Mouse (Mus musculus) liver, embryonic 12.5 days (tissue): ENCODE measurements at regions not wholly inside any gene's neighbourhood (a gene's known extent, or its start where the extent isn't known, plus 50 kb on each side); places are given as distances from the start of the nearest gene placed in this dataset.
"Not testable (repeated sequence)": the region's sequence is repeated elsewhere in the genome, so short reads cannot be mapped to it uniquely, and the experiment has no call there.

Source experiments
- ATAC-seq: fragments of 200-750 bp; cut with Nextera tagmentation; 2 replicates; pipeline ENCODE4 v1.8.0; 2017; ENCODE audit warnings: moderate number of reproducible peaks, mild to moderate bottlenecking, moderate library complexity
- H3K27ac ChIP-seq: fragments of 300-500 bp; sonication (generic); 2 replicates; pipeline ENCODE4 v1.5.1; 2016; ENCODE audit warnings: mild to moderate bottlenecking
- H3K27me3 ChIP-seq: fragments of 300-500 bp; sonication (generic); replicated peaks from 2 replicates; pipeline ENCODE4 v1.6.1; 2016; ENCODE audit warnings: mild to moderate bottlenecking, moderate library complexity
- H3K36me3 ChIP-seq: fragments of 300-500 bp; sonication (generic); 2 replicates; pipeline ENCODE4 v1.6.1; 2016; ENCODE audit warnings: mild to moderate bottlenecking, moderate library complexity
- H3K4me1 ChIP-seq: fragments of 300-500 bp; sonication (generic); 2 replicates; pipeline ENCODE4 v1.6.1; 2016
- H3K4me2 ChIP-seq: fragments of 300-500 bp; sonication (generic); 2 replicates; pipeline ENCODE4 v1.6.1; 2016; ENCODE audit warnings: mild to moderate bottlenecking, moderate library complexity
- H3K4me3 ChIP-seq: fragments of 300-500 bp; sonication (generic); 2 replicates; pipeline ENCODE4 v1.5.1; 2016; ENCODE audit warnings: mild to moderate bottlenecking, moderate library complexity
- H3K9ac ChIP-seq: fragments of 300-500 bp; sonication (generic); 2 replicates; pipeline ENCODE4 v1.6.1; 2016; ENCODE audit warnings: mild to moderate bottlenecking, moderate library complexity
- H3K9me3 ChIP-seq: fragments of 300-500 bp; sonication (generic); replicated peaks from 2 replicates; pipeline ENCODE4 v1.6.1; 2016; ENCODE audit warnings: mild to moderate bottlenecking, moderate library complexity
- WGBS: fragments of 180-500 bp; shearing (Covaris S2); methylation state at CpG from one replicate; pipeline ENCODE4 v1.1.7; 2016; ENCODE audit not compliant: insufficient replicate concordance; 5-methylcytosine and 5-hydroxymethylcytosine counted together

- Histone ChIP-seq H3K4me1 (no peaks in the 10 kb centered on the region), H3K4me3 (no peak overlapping the region), H3K9me3 (no peaks in the 10 kb centered on the region), H3K4me2 (no peak overlapping the region), H3K27me3 (0 out of 2 replicates have a peak, but pooled peaks cover 3% of the 10 kb centered on the region), H3K36me3 (no peaks in the 10 kb centered on the region), H3K9ac (no peak overlapping the region), H3K27ac (no peak overlapping the region)
- no peak for ATAC-seq
- WGBS = 66% methylated on average over 1 of the region's 1 CpGs
Measured at GRCm38 (mm10) chr17:15241491-15241890, 135.2 kb downstream of the Dll1 start.

DNA sequence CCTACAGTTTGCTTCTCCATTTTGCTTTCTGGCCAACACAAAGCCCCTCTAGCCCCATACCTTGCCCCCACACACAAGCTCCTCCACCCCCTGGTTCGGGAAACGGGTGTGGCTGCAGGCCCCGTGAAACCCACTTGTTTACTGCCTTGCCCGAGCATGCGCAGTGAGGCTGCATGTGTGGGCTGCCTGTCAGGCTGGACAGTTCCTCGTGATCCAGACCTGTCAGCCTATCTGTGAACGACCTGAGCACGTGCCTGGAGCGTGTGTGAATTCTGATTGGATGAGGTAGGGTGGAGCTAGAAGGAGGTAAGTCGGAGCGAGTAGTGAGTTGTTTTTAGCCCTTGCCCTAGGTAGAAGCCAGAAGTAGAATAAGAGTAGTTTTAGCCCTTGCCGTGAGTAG, 136.0 kb downstream of the Dll1 start:
- H3K4me1 ChIP-seq, H3K27ac ChIP-seq, H3K36me3 ChIP-seq, H3K4me3 ChIP-seq, H3K4me2 ChIP-seq, ATAC-seq, H3K9me3 ChIP-seq, H3K27me3 ChIP-seq, H3K9ac ChIP-seq: not testable (repeated sequence)
- WGBS = 57% methylated on average over 12 of the region's 12 CpGs

DNA sequence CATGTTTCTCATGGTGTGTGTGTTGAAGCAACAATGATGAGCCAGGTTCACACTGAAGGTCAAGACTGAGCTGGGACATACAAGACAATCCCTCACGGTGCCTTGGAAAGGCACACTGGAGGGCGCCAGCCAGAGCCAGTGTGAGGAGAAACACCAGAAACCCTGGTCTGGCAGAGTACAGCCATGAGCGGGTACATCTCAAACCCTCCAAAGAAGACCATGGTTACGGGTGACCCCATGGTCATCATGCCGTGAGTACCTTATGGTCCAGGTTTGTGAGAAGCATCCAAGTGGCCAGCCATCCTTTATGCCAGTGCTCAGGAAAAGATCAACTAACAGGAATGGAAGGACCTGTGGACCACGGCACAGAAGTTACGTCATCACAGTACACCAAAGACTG, 136.7 kb downstream of the Dll1 start:
- no peak for ATAC-seq
- no peak overlapping the region for H3K4me3 ChIP-seq
- no peak overlapping the region for H3K27ac ChIP-seq
- H3K4me1 ChIP-seq = no peaks in the 10 kb centered on the region
- WGBS = 78% methylated on average over 7 of the region's 7 CpGs
- no peaks in the 10 kb centered on the region for H3K9me3 ChIP-seq
- H3K27me3 ChIP-seq = no peaks in the 10 kb centered on the region
- H3K4me2 ChIP-seq = no peak overlapping the region
- H3K36me3 ChIP-seq = no peaks in the 10 kb centered on the region
- H3K9ac ChIP-seq = no peak overlapping the region

- Histone ChIP-seq H3K4me2 (no peak overlapping the region), H3K4me3 (no peak overlapping the region), H3K27me3 (no peaks in the 10 kb centered on the region), H3K4me1 (no peaks in the 10 kb centered on the region), H3K36me3 (no peaks in the 10 kb centered on the region), H3K9me3 (no peaks in the 10 kb centered on the region), H3K9ac (no peak overlapping the region), H3K27ac (no peak overlapping the region)
- 62% methylated on average over 6 of the region's 6 CpGs for WGBS
- no peak for ATAC-seq
Measured at GRCm38 (mm10) chr17:15235041-15235440, 141.6 kb downstream of the Dll1 start.

DNA sequence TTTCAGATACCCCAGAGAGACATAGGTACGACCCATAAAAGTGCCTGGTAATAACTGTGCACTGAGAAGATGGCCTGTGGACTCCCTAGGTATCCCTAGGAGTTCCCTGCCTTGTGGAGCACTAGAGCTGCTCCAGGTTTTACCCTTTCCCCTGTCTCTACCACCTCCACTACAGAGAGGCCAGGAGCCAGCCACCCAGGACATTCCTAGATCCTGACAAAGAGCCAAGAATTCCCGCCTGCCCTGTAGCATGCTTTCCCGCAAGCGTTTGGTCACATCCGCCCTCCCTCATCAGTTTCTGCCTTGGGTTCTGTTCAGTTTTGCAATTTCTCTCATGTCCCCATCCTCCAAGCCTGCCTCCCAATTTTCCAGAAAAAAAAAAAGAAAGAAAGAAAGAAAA, 145.5 kb downstream of the Dll1 start:
- ATAC-seq = no peak
- WGBS = 48% methylated on average over 5 of the region's 5 CpGs

GRCm38 (mm10) chr17:15229159-15229558, 147.5 kb downstream of the Dll1 start:
- Histone ChIP-seq H3K9me3 (no peaks in the 10 kb centered on the region), H3K36me3 (no peaks in the 10 kb centered on the region), H3K9ac (no peak overlapping the region), H3K27ac (no peak overlapping the region), H3K4me2 (no peak overlapping the region), H3K4me3 (no peak overlapping the region), H3K27me3 (no peaks in the 10 kb centered on the region), H3K4me1 (no peaks in the 10 kb centered on the region)
- no peak for ATAC-seq
- 60% methylated on average over 6 of the region's 6 CpGs for WGBS

More for the DNA sequence above, 145.5 kb downstream of the Dll1 start:
- Histone ChIP-seq H3K4me2 (no peak overlapping the region), H3K36me3 (no peaks in the 10 kb centered on the region), H3K4me3 (no peak overlapping the region), H3K9ac (no peak overlapping the region), H3K4me1 (no peaks in the 10 kb centered on the region), H3K27ac (no peak overlapping the region), H3K9me3 (no peaks in the 10 kb centered on the region), H3K27me3 (no peaks in the 10 kb centered on the region)

DNA sequence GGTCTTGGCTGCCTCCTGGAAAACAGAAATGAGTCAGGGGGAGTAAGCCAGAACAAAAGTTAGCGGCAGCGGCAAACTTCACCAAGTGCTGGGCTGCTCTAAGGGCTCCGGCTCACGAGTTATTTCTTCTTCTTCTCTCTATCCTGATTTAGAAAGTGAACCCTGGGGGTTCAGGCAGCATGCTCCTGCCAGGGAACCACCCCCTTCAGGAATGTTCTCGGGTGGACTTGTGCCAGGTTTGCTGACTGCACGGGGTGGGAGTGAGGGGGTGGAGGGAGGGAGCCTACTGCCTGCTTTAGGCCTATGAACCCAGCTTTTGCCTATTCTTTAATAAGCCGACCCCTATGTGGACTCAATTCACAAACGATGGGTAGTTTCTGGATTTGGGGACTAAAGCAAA, 148.6 kb downstream of the Dll1 start:
- Histone ChIP-seq H3K9me3 (no peaks in the 10 kb centered on the region), H3K27ac (no peak overlapping the region), H3K36me3 (no peaks in the 10 kb centered on the region), H3K4me1 (no peaks in the 10 kb centered on the region), H3K9ac (no peak overlapping the region), H3K4me2 (no peak overlapping the region), H3K4me3 (no peak overlapping the region), H3K27me3 (no peaks in the 10 kb centered on the region)
- ATAC-seq = no peak
- 67% methylated on average over 8 of the region's 8 CpGs for WGBS

DNA sequence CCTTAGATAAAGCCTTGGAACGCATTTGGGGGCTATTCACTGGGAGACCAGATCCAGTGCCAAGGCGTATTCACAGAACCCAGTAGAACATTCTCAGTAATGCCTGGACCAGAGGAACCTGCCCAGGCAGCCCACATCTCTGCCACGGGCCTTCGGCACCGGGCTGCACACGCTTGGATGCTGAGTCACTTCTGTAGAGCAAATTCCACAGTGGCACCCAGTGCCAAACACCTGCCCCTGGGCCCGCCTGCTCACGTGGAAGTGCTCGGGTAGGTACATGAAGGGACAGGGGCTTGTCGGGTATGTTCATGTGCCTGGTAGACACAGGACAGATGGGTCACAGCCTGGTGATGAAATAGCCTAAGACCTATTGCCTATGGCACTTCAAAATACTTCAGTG, 152.8 kb downstream of the Dll1 start:
- H3K27ac ChIP-seq = no peak overlapping the region
- no peak for ATAC-seq
- no peaks in the 10 kb centered on the region for H3K36me3 ChIP-seq
- no peak overlapping the region for H3K4me3 ChIP-seq
- H3K4me2 ChIP-seq = no peak overlapping the region
- no peaks in the 10 kb centered on the region for H3K9me3 ChIP-seq
- no peaks in the 10 kb centered on the region; the same call in 1 of the 2 replicates for H3K27me3 ChIP-seq
- H3K9ac ChIP-seq = no peak overlapping the region
- H3K4me1 ChIP-seq = no peaks in the 10 kb centered on the region
- WGBS = 76% methylated on average over 10 of the region's 10 CpGs

DNA sequence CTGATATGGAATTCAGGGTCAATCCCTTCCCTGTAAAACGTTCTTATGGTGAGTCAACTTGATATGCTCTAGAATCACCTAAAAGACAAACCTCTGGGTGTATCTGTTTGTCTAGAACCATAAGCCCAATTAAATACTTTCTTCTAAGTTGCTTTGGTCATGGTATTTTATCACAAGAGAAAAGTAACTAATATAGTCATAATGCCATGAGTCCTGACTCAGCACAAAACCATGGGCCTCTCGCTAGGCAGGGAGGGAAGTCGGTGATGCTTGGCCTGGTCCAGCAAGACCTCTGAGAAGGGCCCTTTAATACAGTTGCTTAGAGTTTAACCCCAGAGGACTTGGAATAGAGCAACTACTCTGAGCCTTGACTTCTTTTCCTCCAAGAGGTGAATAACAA, 153.7 kb downstream of the Dll1 start:
- Histone ChIP-seq H3K9ac (no peak overlapping the region), H3K4me3 (no peak overlapping the region), H3K27me3 (no peaks in the 10 kb centered on the region; the same call in 1 of the 2 replicates), H3K4me1 (no peaks in the 10 kb centered on the region), H3K36me3 (no peaks in the 10 kb centered on the region), H3K27ac (no peak overlapping the region), H3K9me3 (no peaks in the 10 kb centered on the region), H3K4me2 (no peak overlapping the region)
- 52% methylated on average over 3 of the region's 3 CpGs for WGBS
- no peak for ATAC-seq

DNA sequence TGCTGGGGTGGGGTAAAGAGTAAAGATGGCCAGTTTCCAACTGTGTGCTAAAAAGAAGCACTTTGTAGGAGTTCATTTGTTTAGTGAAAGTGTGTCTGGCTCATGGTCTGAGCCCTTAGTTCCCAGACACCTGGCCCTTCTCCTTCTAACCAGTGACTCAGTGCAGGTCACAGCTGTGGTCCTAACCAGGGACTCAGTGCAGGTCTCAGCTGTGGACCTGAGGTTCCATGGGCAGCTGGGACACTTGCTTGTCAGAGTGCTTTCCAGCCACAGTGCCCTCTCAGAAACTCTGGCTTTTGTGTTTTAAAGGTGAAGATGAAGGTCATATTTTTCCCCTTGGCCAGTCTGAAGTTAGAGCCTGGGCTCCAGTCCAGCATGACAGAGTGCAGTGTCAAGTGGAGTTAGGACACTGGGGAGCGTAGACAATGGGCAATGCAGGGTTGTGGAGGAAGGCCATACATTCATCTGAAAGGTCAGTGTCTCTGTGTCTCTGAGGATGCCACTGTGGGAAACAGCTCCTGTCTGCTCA, 162.5 kb downstream of the Dll1 start:
- Histone ChIP-seq H3K4me2 (no peak overlapping the region), H3K27me3 (peaks cover 5% of the 10 kb centered on the region; the same call in 1 of the 2 replicates), H3K4me3 (no peak overlapping the region), H3K9ac (no peak overlapping the region), H3K9me3 (no peaks in the 10 kb centered on the region), H3K36me3 (no peaks in the 10 kb centered on the region), H3K27ac (no peak overlapping the region), H3K4me1 (0 out of 2 replicates have a peak, but pooled peaks cover 5% of the 10 kb centered on the region)
- WGBS = 81% methylated on average over 1 of the region's 1 CpGs
- no peak for ATAC-seq

GRCm38 (mm10) chr17:15208808-15209173, 167.5 kb upstream of the Gm3448 start:
- no peak overlapping the region for H3K9ac ChIP-seq
- 42% methylated on average over 3 of the region's 3 CpGs for WGBS
- peaks cover 21% of the 10 kb centered on the region for H3K4me1 ChIP-seq
- H3K9me3 ChIP-seq = no peaks in the 10 kb centered on the region
- H3K4me3 ChIP-seq = no peak overlapping the region
- no peak for ATAC-seq
- no peaks in the 10 kb centered on the region for H3K36me3 ChIP-seq
- H3K4me2 ChIP-seq = peak overlapping the region; percentile 57
- no peak overlapping the region for H3K27ac ChIP-seq
- no peaks in the 10 kb centered on the region for H3K27me3 ChIP-seq

DNA sequence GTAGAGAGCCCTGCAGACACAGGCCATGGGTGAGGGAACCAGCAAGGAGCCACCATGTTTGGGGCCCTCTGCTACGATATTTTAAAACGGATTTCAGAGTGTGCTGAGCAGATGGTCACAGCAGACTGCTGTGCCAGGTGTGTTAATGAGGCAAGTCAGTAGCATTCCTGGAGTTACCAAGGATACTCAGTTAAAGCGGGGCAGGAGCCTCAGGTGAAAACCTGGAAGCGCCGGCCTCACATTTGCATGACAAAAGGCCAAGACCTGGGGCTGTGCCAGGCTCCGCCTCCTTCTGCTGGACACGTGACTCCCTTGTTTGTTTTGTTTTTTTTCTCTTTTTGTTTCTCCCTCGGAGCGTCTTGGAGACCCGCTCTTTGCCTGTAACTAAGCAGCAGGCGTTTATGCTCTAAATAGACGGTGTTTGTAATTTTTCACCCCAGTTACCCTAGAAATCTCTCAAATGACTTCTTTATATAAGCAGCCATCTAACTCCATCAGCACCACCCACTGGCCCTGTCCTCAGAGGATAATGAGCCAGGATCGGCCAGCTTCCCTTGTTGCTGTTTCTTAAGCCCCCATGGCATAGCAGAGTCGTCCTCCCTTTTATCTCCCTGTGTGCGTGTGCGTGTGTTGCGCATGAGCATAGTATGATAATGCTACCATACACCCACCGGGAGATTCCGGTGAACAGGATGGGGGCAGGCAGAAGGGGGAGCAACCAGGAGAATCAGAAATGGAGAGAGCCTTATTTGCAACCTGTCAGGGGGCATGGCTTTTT, 166.9 kb upstream of the Gm3448 start:
- 0 out of 2 replicates have a peak overlapping the region, but pooled peaks have one; percentile 23 for H3K9ac ChIP-seq
- peaks cover 21% of the 10 kb centered on the region for H3K4me1 ChIP-seq
- H3K36me3 ChIP-seq = no peaks in the 10 kb centered on the region
- no peak overlapping the region for H3K27ac ChIP-seq
- peak overlapping the region; percentile 42 for H3K4me3 ChIP-seq
- H3K4me2 ChIP-seq = peak overlapping the region; percentile 57
- ATAC-seq = peak; percentile 44
- no peaks in the 10 kb centered on the region for H3K27me3 ChIP-seq
- 17% methylated on average over 19 of the region's 19 CpGs for WGBS
- H3K9me3 ChIP-seq = no peaks in the 10 kb centered on the region
